Mouse (Mus musculus) urinary bladder, adult 18-20 months (tissue): Measurements from ENCODE around the gene Mpzl2.

Experiments used
- DNase-seq, 2 experiments: peaks; one replicate each; pipeline ENCODE4 v3.0.0; 2022; ENCODE audit warnings: low spot score in 2 of 2, mixed read lengths in 2 of 2

The Mpzl2 gene

DNA sequence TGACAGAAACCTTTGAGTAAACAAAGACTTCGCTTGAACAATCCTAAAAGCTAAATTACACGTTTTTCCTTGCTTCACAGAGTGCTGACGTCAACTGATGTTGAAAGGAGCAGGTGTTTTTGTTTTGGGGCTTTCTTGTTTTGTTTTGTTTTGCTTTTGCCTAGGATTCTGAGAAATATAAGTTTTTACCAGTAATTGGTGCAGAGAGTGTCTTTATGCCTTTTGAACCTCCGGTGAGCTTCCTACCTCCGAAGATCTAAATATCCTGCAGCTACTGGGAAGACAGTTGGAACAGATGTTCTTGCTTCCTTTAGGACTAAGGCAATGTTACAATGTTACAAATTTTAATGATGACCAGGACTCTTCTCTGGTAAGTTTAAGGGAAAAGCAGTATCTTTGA is at the start of gene Mpzl2:
Mpzl2 (plus strand) TSS at position 301 of the 400 bp plus-strand sequence.
- DNase-seq: no peak

DNA sequence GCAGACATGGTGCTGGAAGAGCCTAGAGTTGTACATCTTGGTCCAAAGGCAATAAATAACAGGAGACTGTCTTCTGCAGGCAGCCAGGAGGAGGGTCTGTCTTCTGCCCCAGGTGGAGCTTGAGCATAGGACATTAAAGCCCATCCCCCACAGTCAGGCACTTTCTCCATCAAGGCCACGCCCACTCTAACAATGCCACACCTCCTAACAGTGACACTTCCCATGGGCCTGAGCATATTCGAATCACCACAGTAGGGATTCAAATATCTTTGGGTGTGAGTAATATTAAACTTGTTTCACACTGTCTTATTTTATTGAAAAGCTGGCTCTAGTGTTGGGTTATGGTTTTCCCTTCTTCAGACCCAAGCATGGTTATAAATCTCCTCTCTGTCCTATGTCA is 47.8 kb upstream of the Mpzl2 start:
- DNase-seq: no peak

DNA sequence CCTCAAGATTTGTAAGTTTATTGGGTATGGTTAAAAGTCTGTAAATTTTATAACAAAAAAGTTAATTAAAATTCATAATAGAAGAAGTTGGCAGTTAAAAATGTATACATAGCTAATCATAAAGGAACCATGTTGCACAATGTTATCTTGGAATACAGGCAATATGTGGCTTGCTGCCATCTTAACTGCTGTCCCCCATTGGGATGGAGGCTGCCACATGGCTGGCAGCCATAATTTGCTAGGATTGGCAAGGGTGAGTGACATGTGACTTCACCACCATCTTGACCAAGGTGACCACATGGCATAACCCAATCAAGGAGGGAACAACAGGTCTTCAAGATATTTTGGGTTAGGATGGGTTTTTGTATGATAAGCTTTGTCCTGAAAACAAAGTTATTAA is 47.3 kb upstream of the Mpzl2 start:
- DNase-seq: no peak

DNA sequence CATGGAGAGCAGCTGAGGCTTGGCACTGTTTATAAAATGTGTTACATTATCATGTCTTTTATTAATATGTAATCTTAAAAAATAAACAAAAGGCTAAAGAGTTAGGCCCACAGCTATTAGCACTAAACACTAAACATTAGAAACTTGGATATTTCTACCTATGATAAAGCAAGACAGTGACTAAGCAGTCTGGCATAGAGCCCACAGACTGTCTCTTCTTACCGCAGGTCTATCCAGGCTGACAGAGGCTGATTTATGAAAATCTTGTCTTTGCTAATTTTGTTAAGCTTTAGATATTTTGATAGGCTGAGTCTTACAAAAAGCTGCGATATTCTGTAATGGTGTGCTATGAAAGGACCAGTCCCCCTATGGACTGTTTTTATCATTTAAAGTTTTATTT is 46.3 kb upstream of the Mpzl2 start:
- no peak for DNase-seq

DNA sequence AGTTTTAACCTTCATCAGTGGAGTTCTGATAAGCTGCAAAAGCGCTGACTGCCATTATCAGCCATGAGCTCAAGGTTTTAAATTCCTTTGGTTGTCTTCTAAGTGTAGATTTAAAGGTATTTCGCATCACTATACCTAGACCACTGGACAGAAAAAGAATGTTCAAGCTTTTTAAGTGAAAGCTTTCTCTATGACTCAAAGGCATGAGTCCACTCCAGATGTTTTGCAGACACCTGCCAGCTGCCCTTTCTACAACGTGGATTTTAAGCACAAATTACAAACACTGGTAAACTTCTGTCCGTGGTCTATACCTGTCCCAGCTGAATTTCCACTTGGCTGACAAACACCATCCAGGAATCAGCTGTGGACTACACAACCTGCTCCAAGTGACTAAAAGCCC is 44.6 kb upstream of the Mpzl2 start:
- no peak for DNase-seq

DNA sequence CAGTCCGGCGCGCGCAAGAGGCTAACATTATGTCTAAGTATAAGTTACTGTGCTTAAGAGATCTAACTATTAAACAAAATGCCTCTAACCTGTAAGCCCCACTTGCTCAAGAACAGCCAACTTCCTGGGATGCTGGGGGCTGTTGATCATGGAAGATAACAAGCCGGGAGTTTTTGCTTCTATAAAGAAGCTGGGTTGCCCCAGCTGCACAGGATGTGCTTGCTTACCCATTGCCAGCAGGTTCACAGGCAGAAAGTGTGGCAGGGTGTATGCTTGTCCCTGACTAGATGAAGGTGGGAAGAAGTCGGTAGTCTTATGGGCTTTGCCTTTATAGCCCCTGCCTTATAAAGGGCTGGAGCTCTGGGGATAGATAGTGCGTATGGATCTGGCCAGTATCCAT is 43.0 kb upstream of the Mpzl2 start:
- no peak for DNase-seq

DNA sequence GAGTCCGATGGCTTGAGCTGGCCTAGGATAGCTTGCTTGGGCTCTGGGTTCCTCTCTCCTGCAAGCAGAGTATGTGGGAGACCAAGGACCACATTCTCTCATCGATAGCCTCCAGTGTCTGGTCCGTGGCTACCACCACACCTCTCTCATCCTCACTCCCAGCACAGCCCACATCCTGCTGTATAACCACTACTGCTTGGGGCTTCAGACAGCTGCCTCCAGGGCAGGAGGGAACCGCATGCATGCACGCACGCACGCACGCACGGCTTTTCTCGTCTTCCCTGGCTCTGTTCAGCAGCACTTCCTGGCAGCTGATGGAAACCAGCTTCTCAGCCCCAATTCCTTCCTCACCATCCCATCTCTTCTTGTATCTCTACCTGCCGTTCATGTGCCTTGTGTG is 41.5 kb upstream of the Mpzl2 start:
- no peak for DNase-seq

DNA sequence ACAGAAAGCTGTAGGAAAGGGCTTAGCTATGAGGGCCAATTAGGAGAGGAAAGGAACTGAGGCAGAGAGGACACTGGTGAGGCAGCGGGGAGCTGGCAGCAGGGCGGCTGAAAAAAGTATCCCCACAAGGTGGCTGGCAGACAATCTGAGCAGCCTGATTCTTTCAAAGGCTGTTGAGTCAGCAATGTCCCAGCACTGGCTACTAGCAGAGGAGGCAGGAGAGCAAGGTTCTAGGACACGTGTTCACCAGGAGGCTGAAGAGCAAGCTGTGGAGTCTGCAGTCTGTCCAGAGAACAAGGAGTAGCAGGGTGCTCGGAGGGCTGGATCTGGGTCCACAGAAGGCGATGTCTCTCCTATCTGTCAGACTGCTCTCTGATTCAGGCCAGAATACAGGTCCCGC is 40.4 kb upstream of the Mpzl2 start:
- no peak for DNase-seq

DNA sequence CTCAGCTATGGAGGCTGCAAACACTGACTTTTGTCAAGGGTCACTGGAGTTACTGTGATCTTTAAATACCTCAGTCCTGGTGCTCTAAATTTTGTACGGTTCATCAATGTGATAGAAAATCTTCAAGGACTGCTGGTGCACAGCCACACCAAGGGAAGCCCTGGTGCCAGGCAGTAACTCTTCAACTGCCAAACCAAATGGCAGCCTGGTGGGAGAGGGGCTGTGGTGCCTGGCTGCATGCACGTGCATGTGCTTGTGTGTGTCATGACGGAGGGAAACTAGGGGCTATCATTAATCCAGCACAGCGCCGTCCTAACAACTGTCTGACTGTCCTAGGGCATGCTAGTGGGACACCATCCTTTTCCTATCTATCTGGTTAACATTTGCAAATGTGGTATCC is 39.8 kb upstream of the Mpzl2 start:
- DNase-seq: no peak

DNA sequence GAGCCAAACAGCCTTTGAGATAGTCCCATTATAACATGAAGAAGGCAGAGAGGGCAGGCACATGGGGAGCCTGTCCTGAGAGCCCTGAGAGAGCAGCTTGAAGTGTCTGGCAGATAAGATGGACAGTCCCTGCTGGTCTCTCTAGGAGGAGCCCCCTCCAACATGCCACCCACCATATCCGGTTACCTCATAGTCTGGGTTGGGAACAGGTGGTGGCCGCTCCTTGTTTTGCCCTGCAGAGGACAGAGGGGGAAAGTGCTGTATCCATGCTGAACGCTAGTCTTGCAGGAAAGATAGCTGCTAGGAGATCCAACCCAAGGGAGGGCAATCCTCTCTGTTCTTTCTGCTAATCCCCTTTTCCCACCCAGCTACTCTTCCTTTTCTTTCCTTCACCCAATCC is 39.4 kb upstream of the Mpzl2 start:
- DNase-seq: no peak

DNA sequence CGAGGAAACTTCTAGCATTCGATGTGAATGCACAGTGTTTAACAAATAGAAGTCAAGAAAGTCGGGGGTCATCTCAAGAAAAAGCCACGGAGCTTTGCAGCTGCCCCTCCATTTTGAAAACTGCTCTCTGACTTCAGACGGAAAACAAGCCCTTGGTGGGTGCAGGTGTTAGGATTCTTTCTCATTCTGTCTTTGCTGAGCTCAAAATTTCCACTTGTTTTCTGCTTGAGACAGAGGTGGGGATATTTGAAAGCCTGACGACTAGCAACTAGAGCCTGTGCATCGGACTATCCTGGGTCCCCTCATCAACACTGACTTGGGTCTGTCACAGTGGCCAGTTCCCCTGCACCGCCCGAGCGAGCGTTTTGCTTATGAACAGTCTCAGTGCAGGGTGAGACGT is 32.2 kb upstream of the Mpzl2 start:
- DNase-seq: no peak

DNA sequence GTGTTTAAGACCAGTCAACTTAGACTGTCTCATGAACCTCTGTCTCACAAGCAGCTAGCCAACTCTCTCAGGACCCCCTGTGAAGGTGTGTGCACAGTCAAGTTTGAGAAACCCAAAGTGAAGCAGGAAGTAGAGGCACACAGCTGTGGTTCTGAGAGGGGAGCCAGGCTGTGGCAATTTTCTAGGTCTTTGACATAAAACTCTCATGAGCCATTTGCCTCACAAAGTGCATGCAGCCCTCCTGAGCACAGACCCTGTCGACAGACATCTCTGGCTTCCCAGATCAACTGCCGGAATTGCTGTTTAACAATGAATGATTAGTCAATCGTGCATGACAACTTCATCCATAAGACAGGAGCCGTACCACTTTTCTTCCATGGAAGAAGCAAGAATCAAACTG is 31.3 kb upstream of the Mpzl2 start:
- no peak for DNase-seq

DNA sequence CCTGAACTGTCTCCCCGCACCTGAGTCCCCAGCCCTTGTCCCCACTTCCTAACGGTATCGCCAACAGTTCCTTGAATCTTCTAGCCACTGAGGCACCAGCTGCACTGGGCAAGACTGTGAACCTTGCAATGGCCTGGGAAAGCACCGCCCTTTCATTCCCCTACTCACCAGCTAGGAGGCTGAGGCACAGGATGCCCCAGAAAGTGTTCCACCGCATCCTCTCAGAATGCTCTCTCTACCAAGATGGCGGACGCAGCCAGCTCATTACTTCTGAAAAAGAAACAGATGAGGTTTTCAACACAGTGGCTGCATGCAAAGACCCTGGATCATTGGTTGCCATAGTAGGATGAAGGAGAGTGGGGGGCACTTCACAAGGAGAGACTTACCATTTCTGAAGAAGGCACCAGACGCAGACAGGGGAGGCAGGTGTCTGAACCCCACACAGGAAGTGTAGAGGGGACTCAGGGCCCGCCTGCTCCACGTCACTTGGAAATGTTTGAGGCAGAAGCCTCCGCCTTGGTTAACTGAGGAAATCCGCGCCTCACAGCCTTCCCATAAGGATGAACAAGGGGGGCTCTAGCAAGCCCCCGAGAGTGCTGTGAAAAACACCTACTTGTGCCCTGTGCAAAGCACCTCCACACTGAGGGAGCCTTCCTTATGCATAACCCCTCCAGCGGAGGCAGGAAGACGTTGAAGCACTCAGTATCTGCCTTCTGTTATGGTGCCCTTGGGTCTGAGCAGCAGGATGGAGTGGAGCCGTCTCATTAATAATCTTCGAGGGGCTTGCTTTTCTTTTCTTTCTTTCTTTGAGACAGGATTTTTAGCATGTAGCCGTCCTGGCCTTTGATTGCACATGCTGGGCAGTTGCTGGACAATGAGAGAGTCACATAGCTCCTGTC is 30.2 kb upstream of the Mpzl2 start, which contains the start of gene Cd3e:
Cd3e (minus strand) TSS at position 448 of the 899 bp plus-strand sequence.
- DNase-seq: no peak

DNA sequence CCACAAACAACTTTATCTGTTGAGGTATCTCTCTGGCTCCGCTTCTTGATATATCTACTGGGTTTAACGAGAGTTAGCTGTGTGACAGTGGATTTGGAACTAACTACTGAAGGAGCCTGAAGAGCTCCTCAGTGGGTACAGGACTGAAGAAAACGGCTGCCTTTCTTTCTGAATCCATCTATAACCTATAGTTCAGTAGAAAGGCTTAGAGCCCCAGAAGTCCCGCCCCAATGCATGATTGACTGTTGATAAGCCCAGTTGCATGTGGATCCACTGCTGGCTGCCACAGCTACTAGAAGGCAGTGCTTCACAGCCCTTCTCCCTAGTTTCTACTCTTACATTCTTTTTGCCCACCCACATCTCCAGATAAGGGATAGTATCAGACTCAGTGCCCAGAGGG is 29.1 kb upstream of the Mpzl2 start:
- no peak for DNase-seq

DNA sequence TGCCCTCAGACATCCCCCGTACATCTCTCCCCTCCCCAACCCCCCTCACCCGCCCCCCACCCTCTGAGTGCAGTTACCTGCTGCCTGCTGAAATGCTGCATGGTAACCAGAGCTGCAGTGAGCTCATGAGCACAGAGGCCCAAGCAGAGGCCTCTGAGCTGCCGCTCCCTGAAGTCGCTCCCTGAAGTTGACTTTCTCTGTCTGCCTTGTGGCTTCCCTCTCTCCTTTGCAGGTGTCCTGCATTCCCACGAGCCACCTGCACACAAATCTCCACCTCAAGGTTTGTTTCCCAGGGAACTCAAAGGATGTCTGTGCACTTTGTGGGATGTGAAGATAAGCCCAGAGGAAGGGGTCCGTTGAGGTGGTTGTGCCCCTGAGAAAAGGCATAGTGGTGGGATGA is 28.3 kb upstream of the Mpzl2 start:
- DNase-seq: no peak

DNA sequence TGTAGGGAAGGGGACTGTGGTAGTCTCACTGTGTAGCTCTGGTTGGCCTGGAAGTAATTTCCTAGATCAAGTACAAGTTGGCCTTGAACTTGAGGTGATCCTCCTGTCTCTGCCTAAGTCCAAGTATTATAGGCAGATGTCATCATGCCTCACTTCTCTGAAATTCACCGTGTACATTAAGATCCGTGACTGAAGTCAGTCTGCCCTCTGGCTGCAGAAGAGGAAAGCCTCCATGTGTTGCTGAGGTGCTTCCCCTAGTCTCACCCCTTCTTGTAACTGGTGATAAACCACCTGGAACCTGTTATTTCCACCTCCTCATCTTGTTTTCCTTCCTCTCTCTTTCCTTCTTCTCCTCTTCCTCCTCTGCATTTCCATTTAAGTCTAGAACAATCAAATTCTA is 24.7 kb upstream of the Mpzl2 start:
- DNase-seq: no peak

DNA sequence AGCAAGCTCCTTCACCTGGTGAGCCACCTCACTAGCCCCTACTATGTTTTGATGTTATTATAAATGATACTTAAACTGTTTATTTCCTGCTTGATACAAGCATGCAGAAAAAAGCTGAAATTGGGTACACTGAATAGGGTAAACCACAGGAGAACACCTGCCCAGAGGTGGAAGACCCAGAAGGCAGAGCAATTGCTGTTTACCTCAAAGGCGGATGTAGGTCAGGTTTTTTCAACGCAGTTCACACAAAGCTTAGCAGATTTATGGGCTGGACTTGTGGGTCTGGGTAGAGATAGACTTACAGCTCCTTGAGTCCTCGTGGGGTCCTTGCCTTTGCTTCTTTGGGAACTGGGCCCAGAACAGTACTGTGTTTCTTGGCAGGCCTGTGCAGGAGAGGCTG is 23.8 kb upstream of the Mpzl2 start:
- no peak for DNase-seq

DNA sequence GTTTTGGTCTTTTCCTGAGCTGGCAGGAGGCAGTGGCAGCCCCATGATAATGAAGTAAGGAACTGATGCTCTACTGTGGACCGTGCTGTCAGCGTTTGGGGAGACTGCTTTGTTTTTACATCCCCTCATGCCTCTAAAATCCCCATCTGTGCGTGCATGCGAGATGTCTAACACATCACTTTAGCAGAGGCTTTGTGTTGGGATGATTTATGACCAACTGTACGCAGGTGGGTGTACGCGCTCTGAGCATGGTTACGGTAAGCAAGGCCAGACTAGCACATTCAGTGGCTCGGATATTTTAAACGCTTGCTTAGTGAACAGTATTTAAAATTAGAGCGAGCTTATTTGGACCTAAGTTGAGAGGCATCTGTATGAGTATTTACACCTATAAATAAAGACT is 21.6 kb upstream of the Mpzl2 start:
- DNase-seq: no peak

DNA sequence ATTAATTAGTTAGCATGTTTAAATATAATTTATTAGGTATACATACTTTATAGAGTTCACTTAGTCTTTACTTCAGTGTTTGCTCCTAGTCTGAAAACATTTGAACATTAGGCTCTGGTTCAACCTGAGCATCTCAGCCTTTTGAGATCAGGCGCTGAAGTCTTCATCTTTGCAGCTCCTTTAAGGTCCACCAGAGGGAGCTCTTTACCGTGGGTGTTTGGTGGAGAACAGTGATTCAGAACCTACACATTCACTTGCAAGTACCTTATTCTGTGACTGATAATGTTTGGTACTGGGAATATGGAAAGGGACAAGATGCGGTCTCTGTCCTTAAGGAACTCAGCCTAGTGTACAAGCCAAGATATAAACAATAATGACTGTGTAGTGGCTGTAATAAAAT is 16.8 kb upstream of the Mpzl2 start:
- peak in 1 of 2 experiments; percentile 19 for DNase-seq

DNA sequence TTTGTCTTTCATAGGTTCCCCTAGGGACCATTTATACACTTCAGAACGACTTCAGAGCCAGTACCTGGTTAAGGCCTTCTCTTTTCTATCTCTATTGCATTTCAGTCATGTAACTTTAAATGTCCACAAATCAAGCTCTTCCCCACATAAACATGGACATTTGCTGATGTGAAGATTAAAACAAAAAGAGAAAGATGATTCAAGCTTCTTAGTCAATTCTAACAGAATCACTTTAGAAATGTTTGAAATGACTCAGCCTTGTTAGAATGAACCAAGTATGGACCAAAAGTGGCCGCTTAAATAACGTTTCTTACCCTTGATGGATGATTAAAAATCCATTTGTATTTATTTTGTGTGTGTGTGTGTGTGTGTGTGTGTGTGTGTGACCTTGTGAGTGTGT is 16.0 kb upstream of the Mpzl2 start:
- DNase-seq: no peak

DNA sequence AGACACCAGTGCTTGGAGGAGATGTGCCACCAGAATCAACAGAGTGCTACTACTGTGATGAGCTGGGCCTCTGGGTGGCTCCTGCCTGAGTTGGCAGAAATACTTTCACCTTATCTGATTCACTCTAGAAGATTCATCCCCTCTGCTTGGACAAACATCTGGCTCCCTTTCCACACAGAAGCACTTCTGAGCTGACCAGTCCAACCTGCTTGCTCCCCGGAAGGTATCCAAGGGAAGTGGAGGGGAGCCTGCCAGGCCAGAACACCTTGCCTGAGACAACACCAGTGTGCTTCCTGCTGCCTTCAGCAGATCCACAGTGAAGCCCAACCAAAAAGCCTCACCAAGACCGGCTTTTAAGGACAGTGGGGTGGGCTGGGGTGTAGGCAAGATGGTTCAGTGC is 15.4 kb upstream of the Mpzl2 start:
- DNase-seq: peak in 1 of 2 experiments; percentile 47

DNA sequence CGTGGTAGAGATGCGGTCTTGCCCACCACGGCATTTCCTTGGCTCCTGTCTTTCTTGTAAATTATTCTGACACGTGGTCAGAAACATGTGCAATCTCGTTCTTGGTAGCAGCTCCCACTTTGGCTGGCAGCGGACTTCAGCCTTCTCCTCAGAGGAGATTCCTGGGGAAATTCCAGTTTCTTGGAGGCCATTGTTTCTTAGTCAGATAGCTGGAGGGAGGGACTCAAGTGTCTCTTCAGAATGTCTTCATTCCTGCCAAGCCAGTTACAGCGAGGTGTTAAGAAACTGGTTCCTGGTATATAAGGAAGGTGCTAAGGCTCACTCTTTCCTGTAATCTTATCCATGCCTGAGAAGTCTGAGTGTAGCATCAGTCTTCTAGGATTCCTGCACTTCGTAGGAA is 12.2 kb upstream of the Mpzl2 start:
- no peak for DNase-seq

DNA sequence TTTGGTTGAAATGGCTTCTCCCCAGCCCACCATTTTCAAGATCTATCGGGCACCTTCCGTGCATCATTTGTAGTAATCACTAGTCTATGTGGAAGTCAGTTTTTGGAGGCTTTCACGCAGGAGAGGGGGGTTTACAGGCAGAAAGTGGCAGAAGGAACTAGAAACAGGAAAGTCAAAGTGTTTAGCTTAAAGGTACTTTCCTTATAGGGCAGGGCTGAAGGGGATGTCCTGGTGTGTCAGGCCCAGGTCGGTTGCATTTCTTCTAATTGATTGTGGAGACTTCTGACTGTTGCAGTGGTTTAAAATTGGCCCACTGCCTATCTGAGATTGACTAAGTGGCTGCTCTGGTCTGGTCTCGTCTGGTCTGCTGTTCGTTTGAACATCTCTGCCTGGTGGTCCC is 9.3 kb upstream of the Mpzl2 start:
- DNase-seq: no peak

DNA sequence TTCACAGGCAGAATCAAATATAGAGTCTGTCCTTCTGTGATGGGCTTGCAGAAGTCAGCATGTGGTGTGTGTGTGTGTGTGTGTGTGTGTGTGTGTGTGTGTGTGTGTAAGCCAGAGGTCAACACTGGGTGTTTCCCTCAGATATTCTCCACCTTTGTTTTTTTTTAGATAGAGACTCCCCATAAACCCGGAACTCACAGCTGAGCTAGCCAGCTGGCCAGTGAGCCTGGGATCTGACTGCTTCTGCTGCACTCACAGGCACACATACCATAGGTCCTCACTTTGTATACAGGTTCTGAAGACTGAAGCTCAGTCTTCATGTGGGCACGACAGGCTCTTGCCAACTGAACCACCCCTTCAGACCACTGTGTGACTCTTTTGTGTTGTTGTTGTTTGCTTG is 7.3 kb upstream of the Mpzl2 start:
- no peak for DNase-seq
